Mouse (Mus musculus) kidney, adult 18-20 months (tissue): ENCODE measurements around the gene Nck1.
A peak's percentile ranks its signal among the peaks of the same experiment; 100 is the strongest.

ENCODE experiments used
- DNase-seq: peaks from one replicate; pipeline ENCODE4 v3.0.0; 2021

Nck1 gene

GRCm38 (mm10) chr9:100534686-100535085, 11.2 kb downstream of the Nck1 start:
- DNase-seq: no peak

GRCm38 (mm10) chr9:100532847-100533505, 13.0 kb downstream of the Nck1 start:
- no peak for DNase-seq

GRCm38 (mm10) chr9:100531296-100531695, 14.6 kb downstream of the Nck1 start:
- no peak for DNase-seq

GRCm38 (mm10) chr9:100525225-100525624, 20.7 kb downstream of the Nck1 start:
- DNase-seq: no peak

GRCm38 (mm10) chr9:100522029-100522428, 23.9 kb downstream of the Nck1 start:
- no peak for DNase-seq

- peak; percentile 30 for DNase-seq
Measured at GRCm38 (mm10) chr9:100520586-100520985, 25.3 kb downstream of the Nck1 start.

- no peak for DNase-seq
Measured at GRCm38 (mm10) chr9:100520012-100520411, 25.9 kb downstream of the Nck1 start.

GRCm38 (mm10) chr9:100507581-100507980, 38.4 kb downstream of the Nck1 start:
- DNase-seq: no peak

- peak; percentile 54 for DNase-seq
Measured at GRCm38 (mm10) chr9:100506652-100507051, 39.3 kb downstream of the Nck1 start.

- no peak for DNase-seq
Measured at GRCm38 (mm10) chr9:100505498-100505897, 40.4 kb downstream of the Nck1 start.

- DNase-seq: no peak
Measured at GRCm38 (mm10) chr9:100493611-100494261, 52.2 kb downstream of the Nck1 start.

- no peak for DNase-seq
Measured at GRCm38 (mm10) chr9:100491424-100491823, 54.5 kb downstream of the Nck1 start.

GRCm38 (mm10) chr9:100488969-100489368, 57.0 kb downstream of the Nck1 start:
- DNase-seq: no peak

GRCm38 (mm10) chr9:100488056-100488713, 57.7 kb downstream of the Nck1 start:
- DNase-seq: no peak

- DNase-seq: no peak
Measured at GRCm38 (mm10) chr9:100486431-100486830, 59.5 kb downstream of the Nck1 start, which contains the start of gene Il20rb. Gene Il20rb (minus strand): TSS chr9:100486788.

GRCm38 (mm10) chr9:100483318-100483717, 62.6 kb downstream of the Nck1 start:
- DNase-seq: no peak

- DNase-seq: no peak
Measured at GRCm38 (mm10) chr9:100481626-100482025, 64.3 kb downstream of the Nck1 start.

GRCm38 (mm10) chr9:100474056-100474455, 71.9 kb downstream of the Nck1 start:
- DNase-seq: no peak

GRCm38 (mm10) chr9:100473361-100473760, 72.6 kb downstream of the Nck1 start:
- DNase-seq: no peak

- no peak for DNase-seq
Measured at GRCm38 (mm10) chr9:100472931-100473330, 73.0 kb downstream of the Nck1 start.

GRCm38 (mm10) chr9:100471605-100471953, 74.4 kb downstream of the Nck1 start:
- DNase-seq: no peak

GRCm38 (mm10) chr9:100470936-100471604, 74.9 kb downstream of the Nck1 start:
- peak; percentile 49 for DNase-seq

- no peak for DNase-seq
Measured at GRCm38 (mm10) chr9:100470228-100470627, 75.7 kb downstream of the Nck1 start.

GRCm38 (mm10) chr9:100469681-100470080, 76.3 kb downstream of the Nck1 start:
- no peak for DNase-seq
